Mouse (Mus musculus): ENCODE measurements around the gene Pla2g4b. TPM values are rescaled to one million over a fixed set of nuclear protein-coding genes. Genes with fewer than 3 reads are reported as not detected.

Gene Pla2g4b
- 4.4 and 4.6 TPM in 2 replicates for polyA plus RNA-seq (2012; rRNA removed; ENCODE audit: low replicate concordance)

DNA sequence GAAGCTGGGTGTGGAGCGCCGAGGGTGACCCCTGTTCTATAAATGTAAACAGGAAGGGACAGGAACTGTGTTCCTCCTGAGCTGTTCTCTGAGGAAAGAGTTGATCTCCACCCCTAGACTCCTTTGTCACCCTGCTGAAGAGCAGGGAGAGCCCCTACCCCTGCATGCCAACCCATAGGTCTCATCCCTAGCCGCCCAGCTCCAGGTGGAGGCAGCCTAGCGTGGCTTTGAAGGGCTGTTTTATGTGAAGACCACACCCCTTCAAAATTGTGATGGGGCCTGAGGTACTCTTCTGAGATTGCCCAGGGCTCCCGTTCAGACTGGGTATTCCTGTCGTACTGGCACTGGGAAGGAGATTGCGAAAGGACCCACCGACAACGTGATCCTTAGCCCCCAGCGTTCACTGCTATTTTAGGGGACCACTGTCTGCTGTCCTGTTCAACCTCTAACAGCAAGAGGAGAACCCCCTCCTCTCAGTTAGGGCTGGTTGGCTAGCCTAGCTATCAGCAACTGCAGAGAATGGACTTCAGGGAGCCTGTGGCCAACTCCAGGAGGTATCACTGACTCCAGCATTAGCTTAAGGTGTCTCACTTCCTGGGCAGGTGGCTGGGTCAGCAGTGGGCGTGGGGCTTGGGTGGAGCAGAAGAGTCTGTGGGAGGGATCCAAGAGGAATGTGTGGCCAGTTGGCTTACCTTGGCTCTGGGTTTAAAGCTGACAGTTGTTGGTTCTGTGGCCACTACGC is at the start of gene Pla2g4b:
Pla2g4b (plus strand) TSS at position 692 of the 742 bp plus-strand sequence.

DNA sequence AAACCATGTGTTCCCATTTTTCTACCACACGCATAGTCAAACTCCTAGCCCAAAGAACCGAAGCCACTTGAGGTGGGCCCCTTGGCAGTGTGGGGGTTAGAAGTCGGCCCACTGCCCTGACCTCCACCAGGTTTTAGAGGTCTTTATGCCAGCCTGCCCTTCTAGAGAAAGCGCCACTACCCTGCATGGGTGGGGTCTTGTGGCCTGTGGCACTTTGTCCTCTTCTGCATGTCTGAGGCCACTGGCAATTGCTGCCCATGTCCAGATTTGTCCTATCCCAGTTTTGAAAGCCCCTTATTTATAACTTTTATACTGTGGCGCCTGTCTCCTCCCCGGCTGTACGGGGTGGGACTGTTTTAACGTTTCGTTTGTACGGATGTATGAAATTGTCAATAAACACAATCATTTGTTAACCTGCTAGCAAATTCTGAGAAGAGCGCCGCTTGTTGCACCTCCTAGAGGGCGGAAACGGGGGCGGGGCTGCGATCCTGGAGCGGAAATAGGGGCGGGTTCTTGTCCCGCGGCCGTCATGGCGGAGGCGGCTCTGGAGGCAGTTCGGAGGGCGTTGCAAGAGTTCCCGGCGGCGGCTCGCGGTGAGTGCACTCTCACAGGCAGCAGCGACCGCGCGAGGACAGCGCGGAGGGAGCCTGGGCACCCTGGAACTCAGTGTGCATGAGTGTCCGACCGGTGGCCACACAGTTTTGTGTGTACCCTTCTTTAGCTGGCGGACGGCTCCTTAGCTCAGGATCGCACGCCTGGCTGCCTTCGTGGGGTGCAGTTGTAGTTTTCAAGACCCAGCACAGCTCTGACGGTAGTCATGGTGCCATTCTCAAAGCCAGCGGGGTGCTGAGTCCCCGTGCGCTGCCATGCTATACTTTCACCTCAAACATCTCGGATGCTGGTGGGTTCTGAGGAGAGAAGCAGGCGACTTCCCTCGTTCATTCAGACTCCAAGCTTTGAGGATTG is 6.0 kb upstream of the Pla2g4b start, which contains the start of the genes Jmjd7 and Gm28042:
Jmjd7 (plus strand) TSS at position 500 of the 966 bp plus-strand sequence.
Gm28042 (plus strand) TSS at position 510 of the 966 bp plus-strand sequence.

Other genes with a start within 250 kb of the Pla2g4b start
- 26.8 and 36.7 TPM in 2 replicates for gene Rpap1, start 245.9 kb upstream of the Pla2g4b start, polyA plus RNA-seq (2012; rRNA removed; ENCODE audit: low replicate concordance)
- 9.2 and 10.1 TPM in 2 replicates for gene Tyro3, start 235.7 kb upstream of the Pla2g4b start, polyA plus RNA-seq (2012; rRNA removed; ENCODE audit: low replicate concordance)
- 15.1 and 28.9 TPM in 2 replicates for gene Mga, start 136.2 kb upstream of the Pla2g4b start, polyA plus RNA-seq (2012; rRNA removed; ENCODE audit: low replicate concordance)
- 17.5 and 29.8 TPM in 2 replicates for gene Mapkbp1, start 60.7 kb upstream of the Pla2g4b start, polyA plus RNA-seq (2012; rRNA removed; ENCODE audit: low replicate concordance)
- 6.8 and 8.6 TPM in 2 replicates for gene Jmjd7, start 5.9 kb upstream of the Pla2g4b start, polyA plus RNA-seq (2012; rRNA removed; ENCODE audit: low replicate concordance)
- 3.7 and 4.0 TPM in 2 replicates for gene Gm28042, start 5.9 kb upstream of the Pla2g4b start, polyA plus RNA-seq (2012; rRNA removed; ENCODE audit: low replicate concordance)
- gene Ehd4, start 121.2 kb downstream of the Pla2g4b start, polyA plus RNA-seq (2012; rRNA removed; ENCODE audit: low replicate concordance) = 43.7 and 43.9 TPM in 2 replicates
- gene Pla2g4e, start 211.9 kb downstream of the Pla2g4b start, polyA plus RNA-seq (2012; rRNA removed; ENCODE audit: low replicate concordance) = 5.9 TPM in 1 of 2 replicates, not detected in the other